Mouse (Mus musculus) neural tube, embryonic 11.5 days (tissue): ENCODE results near the gene Gm17019. TPM values are rescaled to one million over a fixed set of nuclear protein-coding genes. Genes with fewer than 3 reads are reported as not detected.
A peak's percentile ranks its signal among the peaks of the same experiment; 100 is the strongest.
"Not testable (repeated sequence)": the region's sequence is repeated elsewhere in the genome, so short reads cannot be mapped to it uniquely, and the experiment has no call there.

ENCODE experiments used
- ATAC-seq: fragments of 200-750 bp; cut with Nextera tagmentation; 2 replicates; pipeline ENCODE4 v1.8.0; 2017; ENCODE audit warnings: moderate number of reproducible peaks, mild to moderate bottlenecking, moderate TSS enrichment, moderate library complexity; ENCODE audit not compliant: insufficient read depth, low FRiP score, low TSS enrichment
- DNase-seq: peaks from one replicate; pipeline ENCODE4 v3.0.0-alpha.2; 2015; ENCODE audit warnings: low spot score
- H3K27ac ChIP-seq: fragments of 300-500 bp; sonication (generic); 2 replicates; pipeline ENCODE4 v1.5.1; 2014; ENCODE audit warnings: low read depth, mild to moderate bottlenecking, low read length
- H3K27me3 ChIP-seq: fragments of 300-500 bp; sonication (generic); 2 replicates; pipeline ENCODE4 v1.6.1; 2014; ENCODE audit warnings: mild to moderate bottlenecking, low read length, mixed read lengths; ENCODE audit not compliant: control insufficient read depth, insufficient read depth
- H3K36me3 ChIP-seq: fragments of 300-500 bp; sonication (generic); 2 replicates; pipeline ENCODE4 v1.6.1; 2014; ENCODE audit warnings: mild to moderate bottlenecking, low read length, moderate library complexity, mixed read lengths; ENCODE audit not compliant: control insufficient read depth, insufficient read depth
- H3K4me1 ChIP-seq: fragments of 300-500 bp; sonication (generic); 2 replicates; pipeline ENCODE4 v1.6.1; 2014; ENCODE audit warnings: low read length, mixed read lengths; ENCODE audit not compliant: control insufficient read depth, insufficient read depth
- H3K4me2 ChIP-seq: fragments of 300-500 bp; sonication (generic); 2 replicates; pipeline ENCODE4 v1.6.1; 2014; ENCODE audit warnings: low read depth, mild to moderate bottlenecking, moderate library complexity
- H3K4me3 ChIP-seq: fragments of 300-500 bp; sonication (generic); 2 replicates; pipeline ENCODE4 v1.5.1; 2014; ENCODE audit warnings: low read depth, low read length
- H3K9ac ChIP-seq: fragments of 300-500 bp; sonication (generic); 2 replicates; pipeline ENCODE4 v1.6.1; 2014; ENCODE audit warnings: mild to moderate bottlenecking, low read length
- H3K9me3 ChIP-seq: fragments of 300-500 bp; sonication (generic); 2 replicates; pipeline ENCODE4 v1.6.1; 2016; ENCODE audit warnings: low read length; ENCODE audit not compliant: control insufficient read depth
- WGBS: fragments of 180-500 bp; shearing (Covaris S2); extraction: QIAGEN DNeasy Blood & Tissue Kit; methylation state at CpG from one replicate; pipeline ENCODE4 v1.1.7; 2014; 5-methylcytosine and 5-hydroxymethylcytosine counted together
- polyA plus RNA-seq: library from polyadenylated mRNA; unstranded; fragments of >200 nt; fragmentation: Nextera tagmentation; extraction: Ambion mirVana; gene quantifications from 2 replicates; pipeline ENCODE4 v1.2.1, GENCODE M21; 2014

Gm17019 gene
- polyA plus RNA-seq, 1 experiment from 2014 or later = not detected

- H3K9ac ChIP-seq, H3K27ac ChIP-seq, H3K4me2 ChIP-seq, H3K36me3 ChIP-seq, DNase-seq, ATAC-seq, H3K4me1 ChIP-seq, H3K27me3 ChIP-seq, H3K4me3 ChIP-seq: not testable (repeated sequence)
- WGBS = 54% methylated on average over 3 of the region's 4 CpGs
- H3K9me3 ChIP-seq = peaks cover 12% of the 10 kb centered on the region
Observed at GRCm38 (mm10) chr5:15040784-15041183, 8.0 kb upstream of the Gm17019 start.

GRCm38 (mm10) chr5:15039984-15040383, 7.2 kb upstream of the Gm17019 start:
- DNase-seq, H3K4me2 ChIP-seq, H3K4me1 ChIP-seq, H3K27ac ChIP-seq, H3K4me3 ChIP-seq, H3K9ac ChIP-seq, H3K36me3 ChIP-seq, H3K27me3 ChIP-seq: not testable (repeated sequence)
- 80% methylated on average over 4 of the region's 4 CpGs for WGBS
- peaks cover 12% of the 10 kb centered on the region for H3K9me3 ChIP-seq
- ATAC-seq = peak; percentile 92

- H3K36me3 ChIP-seq, H3K9me3 ChIP-seq, ATAC-seq: not testable (repeated sequence)
Observed at GRCm38 (mm10) chr5:15024316-15024715, 8.5 kb downstream of the Gm17019 start.

GRCm38 (mm10) chr5:15020067-15020466, 12.7 kb downstream of the Gm17019 start:
- ATAC-seq, H3K9ac ChIP-seq, H3K9me3 ChIP-seq, H3K27me3 ChIP-seq, H3K27ac ChIP-seq, H3K4me2 ChIP-seq, H3K4me1 ChIP-seq, H3K4me3 ChIP-seq, H3K36me3 ChIP-seq: not testable (repeated sequence)
- peak; percentile 9 for DNase-seq
- 72% methylated on average over 2 of the region's 2 CpGs for WGBS

More at GRCm38 (mm10) chr5:15024316-15024715, 8.5 kb downstream of the Gm17019 start:
- 83% methylated on average over 1 of the region's 1 CpGs for WGBS
- not testable (repeated sequence) for H3K27ac ChIP-seq, H3K4me1 ChIP-seq, H3K4me2 ChIP-seq, DNase-seq, H3K27me3 ChIP-seq, H3K4me3 ChIP-seq, H3K9ac ChIP-seq

- ATAC-seq = peak; percentile 39
Observed at GRCm38 (mm10) chr5:15010639-15011582, 21.9 kb downstream of the Gm17019 start.

GRCm38 (mm10) chr5:15006907-15007306, 25.9 kb downstream of the Gm17019 start:
- 62% methylated on average over 3 of the region's 3 CpGs for WGBS

More at GRCm38 (mm10) chr5:15010639-15011582, 21.9 kb downstream of the Gm17019 start:
- H3K9ac ChIP-seq, DNase-seq, H3K27ac ChIP-seq, H3K27me3 ChIP-seq, H3K4me2 ChIP-seq, H3K4me3 ChIP-seq, H3K36me3 ChIP-seq, H3K4me1 ChIP-seq: not testable (repeated sequence)
- WGBS = 85% methylated on average over 11 of the region's 11 CpGs
- peaks cover 13% of the 10 kb centered on the region for H3K9me3 ChIP-seq

GRCm38 (mm10) chr5:15006288-15006687, 26.5 kb downstream of the Gm17019 start:
- H3K27me3 ChIP-seq, H3K36me3 ChIP-seq, ATAC-seq, H3K4me2 ChIP-seq, H3K9ac ChIP-seq, H3K27ac ChIP-seq, H3K4me1 ChIP-seq, H3K4me3 ChIP-seq: not testable (repeated sequence)
- H3K9me3 ChIP-seq = peaks cover 19% of the 10 kb centered on the region
- DNase-seq = peak; percentile 9
- WGBS = 67% methylated on average over 3 of the region's 3 CpGs

More at GRCm38 (mm10) chr5:15006907-15007306, 25.9 kb downstream of the Gm17019 start:
- H3K27me3 ChIP-seq, H3K36me3 ChIP-seq, H3K27ac ChIP-seq, DNase-seq, H3K4me1 ChIP-seq, ATAC-seq, H3K9ac ChIP-seq, H3K4me2 ChIP-seq, H3K4me3 ChIP-seq: not testable (repeated sequence)
- peaks cover 19% of the 10 kb centered on the region for H3K9me3 ChIP-seq

- not testable (repeated sequence) for DNase-seq, H3K4me1 ChIP-seq, H3K9ac ChIP-seq, H3K4me3 ChIP-seq, H3K27me3 ChIP-seq, H3K36me3 ChIP-seq, H3K4me2 ChIP-seq, H3K27ac ChIP-seq
- 57% methylated on average over 2 of the region's 4 CpGs for WGBS
- peak; percentile 51 for ATAC-seq
- peaks cover 14% of the 10 kb centered on the region for H3K9me3 ChIP-seq
Observed at GRCm38 (mm10) chr5:15005584-15005983, 27.2 kb downstream of the Gm17019 start.
